ENCODE assay signal across 13 mouse cellular contexts in genomic region chr1:133911008-133911407, GRCm38 (mm10). TPM values are rescaled to one million over a fixed set of nuclear protein-coding genes. Genes with fewer than 3 reads are reported as not detected.
"Had no signal": no experiment of that assay in that cellular context is flagged by ENCODE, and none has a peak within 500 bp of the region (broad histone marks: within the 10 kb centered on the region; RNA-seq: fewer than 3 reads in every experiment).

No protein-coding gene starts in this region.

- H3K27ac ChIP-seq: kidney, postnatal 0 days; limb, embryonic 12.5 days; limb, embryonic 15.5 days; liver, embryonic 14.5 days; macrophage; midbrain, embryonic 13.5 days had no signal

- H3K9me3 ChIP-seq: limb, embryonic 12.5 days; limb, embryonic 15.5 days; midbrain, embryonic 13.5 days had no signal

- H3K36me3 ChIP-seq: limb, embryonic 12.5 days; limb, embryonic 15.5 days; midbrain, embryonic 13.5 days had no signal

- H3K4me2 ChIP-seq: limb, embryonic 12.5 days; limb, embryonic 15.5 days; liver, embryonic 11.5 days; midbrain, embryonic 13.5 days had no signal

- H3K9ac ChIP-seq: limb, embryonic 12.5 days; limb, embryonic 15.5 days; liver, embryonic 14.5 days; liver, postnatal 0 days; midbrain, embryonic 13.5 days had no signal

- H3K4me3 ChIP-seq: left cerebral cortex, adult 2 months; limb, embryonic 12.5 days; limb, embryonic 15.5 days; midbrain, embryonic 13.5 days had no signal

- DNase-seq: thymus, adult 18-20 months had no signal

- ATAC-seq: intestine, embryonic 16.5 days; liver, postnatal 0 days; midbrain, embryonic 13.5 days had no signal

RNA-seq across cellular contexts. Expression of gene Optc, which starts 3.2 kb away (rescaled TPM):
- total RNA-seq: megakaryocyte, adult 5-6 weeks had no signal
- polyA plus RNA-seq: kidney, embryonic 14.5 days; macrophage had no signal
